Mouse (Mus musculus) limb, embryonic 11.5 days (tissue): Measurements from ENCODE around the gene Rnf208. TPM values are rescaled to one million over a fixed set of nuclear protein-coding genes. Genes with fewer than 3 reads are reported as not detected.

Experiments
- ATAC-seq: fragments of 200-750 bp; cut with Nextera tagmentation; 2 replicates; pipeline ENCODE4 v1.8.0; 2017; ENCODE audit warnings: low read depth; ENCODE audit not compliant: insufficient number of reproducible peaks, low FRiP score, low TSS enrichment
- DNase-seq: peaks from one replicate; pipeline ENCODE4 v3.0.0-alpha.2; 2015; ENCODE audit warnings: low spot score
- H3K27ac ChIP-seq: fragments of 300-500 bp; sonication (generic); replicated peaks from 2 replicates; pipeline ENCODE4 v1.5.1; 2014; ENCODE audit warnings: low read depth, mild to moderate bottlenecking, low read length
- H3K27me3 ChIP-seq: fragments of 300-500 bp; sonication (generic); 2 replicates; pipeline ENCODE4 v1.6.1; 2014; ENCODE audit warnings: mild to moderate bottlenecking, low read length, mixed read lengths; ENCODE audit not compliant: control insufficient read depth, insufficient read depth
- H3K36me3 ChIP-seq: fragments of 300-500 bp; sonication (generic); 2 replicates; pipeline ENCODE4 v1.6.1; 2014; ENCODE audit warnings: mild to moderate bottlenecking, low read length, moderate library complexity, mixed read lengths; ENCODE audit not compliant: control insufficient read depth, insufficient read depth
- H3K4me1 ChIP-seq: fragments of 300-500 bp; sonication (generic); 2 replicates; pipeline ENCODE4 v1.6.1; 2014; ENCODE audit warnings: low read length, mixed read lengths; ENCODE audit not compliant: control insufficient read depth, insufficient read depth
- H3K4me2 ChIP-seq: fragments of 300-500 bp; sonication (generic); 2 replicates; pipeline ENCODE4 v1.6.1; 2014; ENCODE audit warnings: low read depth, mild to moderate bottlenecking, moderate library complexity; ENCODE audit not compliant: severe bottlenecking
- H3K4me3 ChIP-seq: fragments of 300-500 bp; sonication (generic); 2 replicates; pipeline ENCODE4 v1.5.1; 2014; ENCODE audit warnings: low read depth, low read length
- H3K9ac ChIP-seq: fragments of 300-500 bp; sonication (generic); 2 replicates; pipeline ENCODE4 v1.6.1; 2014; ENCODE audit warnings: mild to moderate bottlenecking, low read length
- H3K9me3 ChIP-seq: fragments of 300-500 bp; sonication (generic); 2 replicates; pipeline ENCODE4 v1.6.1; 2016; ENCODE audit warnings: low read length; ENCODE audit not compliant: control insufficient read depth
- WGBS: fragments of 180-500 bp; shearing (Covaris S2); extraction: QIAGEN DNeasy Blood & Tissue Kit; methylation state at CpG from one replicate; pipeline ENCODE4 v1.1.7; 2014; 5-methylcytosine and 5-hydroxymethylcytosine counted together
- polyA plus RNA-seq: library from polyadenylated mRNA; unstranded; fragments of >200 nt; fragmentation: Nextera tagmentation; extraction: Ambion mirVana; gene quantifications from 2 replicates; pipeline ENCODE4 v1.2.1, GENCODE M21; 2014

Gene Rnf208
- polyA plus RNA-seq, 1 experiment from 2014 or later: 8.8 TPM

GRCm38 (mm10) chr2:25227406-25227805, 14.6 kb upstream of the Rnf208 start:
- 89% methylated on average over 4 of the region's 4 CpGs for WGBS

GRCm38 (mm10) chr2:25228431-25228889, 13.6 kb upstream of the Rnf208 start:
- Histone ChIP-seq H3K4me2 (peak overlapping the region; percentile 26; the same call in 1 of the 2 replicates), H3K9me3 (no peaks in the 10 kb centered on the region), H3K27ac (no peak overlapping the region), H3K4me1 (peaks cover 5% of the 10 kb centered on the region), H3K4me3 (no peak overlapping the region), H3K9ac (no peak overlapping the region), H3K36me3 (no peaks in the 10 kb centered on the region), H3K27me3 (no peaks in the 10 kb centered on the region)
- DNase-seq: peak; percentile 83
- WGBS: 3% methylated on average over 7 of the region's 7 CpGs
- ATAC-seq: no peak

More at GRCm38 (mm10) chr2:25227406-25227805, 14.6 kb upstream of the Rnf208 start:
- Histone ChIP-seq H3K4me1 (peaks cover 8% of the 10 kb centered on the region), H3K4me2 (no peak overlapping the region), H3K27me3 (no peaks in the 10 kb centered on the region), H3K36me3 (no peaks in the 10 kb centered on the region), H3K27ac (no peak overlapping the region), H3K9me3 (no peaks in the 10 kb centered on the region), H3K4me3 (no peak overlapping the region), H3K9ac (0 out of 2 replicates have a peak overlapping the region, but pooled peaks have one; percentile 7)
- no peak for DNase-seq
- no peak for ATAC-seq

- no peak overlapping the region for H3K9ac ChIP-seq
- no peak overlapping the region for H3K27ac ChIP-seq
- no peak overlapping the region for H3K4me3 ChIP-seq
- H3K4me2 ChIP-seq: peak overlapping the region; percentile 26; the same call in 1 of the 2 replicates
- no peaks in the 10 kb centered on the region for H3K27me3 ChIP-seq
- H3K4me1 ChIP-seq: peaks cover 3% of the 10 kb centered on the region; the same call in 1 of the 2 replicates
- DNase-seq: no peak
- ATAC-seq: no peak
- no peaks in the 10 kb centered on the region for H3K9me3 ChIP-seq
- WGBS: 68% methylated on average over 6 of the region's 6 CpGs
- no peaks in the 10 kb centered on the region for H3K36me3 ChIP-seq
These were observed 13.0 kb upstream of the Rnf208 start for GRCm38 (mm10) chr2:25228995-25229530.

- WGBS: 86% methylated on average over 5 of the region's 5 CpGs
- H3K36me3 ChIP-seq: no peaks in the 10 kb centered on the region
These were observed 12.5 kb upstream of the Rnf208 start for GRCm38 (mm10) chr2:25229582-25229981.

GRCm38 (mm10) chr2:25230581-25230980, 11.5 kb upstream of the Rnf208 start:
- Histone ChIP-seq H3K4me1 (peaks cover 2% of the 10 kb centered on the region; the same call in 1 of the 2 replicates), H3K9ac (no peak overlapping the region), H3K9me3 (no peaks in the 10 kb centered on the region), H3K4me2 (no peak overlapping the region), H3K27ac (no peak overlapping the region), H3K27me3 (no peaks in the 10 kb centered on the region), H3K4me3 (no peak overlapping the region), H3K36me3 (no peaks in the 10 kb centered on the region)
- 89% methylated on average over 7 of the region's 7 CpGs for WGBS
- DNase-seq (no peak), ATAC-seq (no peak)

More at GRCm38 (mm10) chr2:25229582-25229981, 12.5 kb upstream of the Rnf208 start:
- peaks cover 3% of the 10 kb centered on the region; the same call in 1 of the 2 replicates for H3K4me1 ChIP-seq
- H3K9me3 ChIP-seq: no peaks in the 10 kb centered on the region
- H3K27me3 ChIP-seq: no peaks in the 10 kb centered on the region
- H3K27ac ChIP-seq: no peak overlapping the region
- no peak overlapping the region for H3K4me3 ChIP-seq
- no peak overlapping the region for H3K4me2 ChIP-seq
- DNase-seq: no peak
- H3K9ac ChIP-seq: no peak overlapping the region
- no peak for ATAC-seq

GRCm38 (mm10) chr2:25231038-25231437, 11.0 kb upstream of the Rnf208 start:
- DNase-seq (no peak), ATAC-seq (no peak)
- Histone ChIP-seq H3K27me3 (no peaks in the 10 kb centered on the region), H3K36me3 (no peaks in the 10 kb centered on the region), H3K4me1 (no peaks in the 10 kb centered on the region), H3K9me3 (no peaks in the 10 kb centered on the region), H3K9ac (no peak overlapping the region), H3K4me2 (no peak overlapping the region), H3K4me3 (no peak overlapping the region), H3K27ac (no peak overlapping the region)
- 57% methylated on average over 12 of the region's 12 CpGs for WGBS

GRCm38 (mm10) chr2:25233421-25233820, 8.6 kb upstream of the Rnf208 start:
- 74% methylated on average over 4 of the region's 4 CpGs for WGBS
- H3K9ac ChIP-seq: no peak overlapping the region
- ATAC-seq (no peak), DNase-seq (no peak)
- no peaks in the 10 kb centered on the region for H3K9me3 ChIP-seq
- H3K27me3 ChIP-seq: no peaks in the 10 kb centered on the region
- no peak overlapping the region for H3K27ac ChIP-seq
- no peaks in the 10 kb centered on the region for H3K36me3 ChIP-seq
- no peak overlapping the region for H3K4me2 ChIP-seq
- no peak overlapping the region for H3K4me3 ChIP-seq
- no peaks in the 10 kb centered on the region for H3K4me1 ChIP-seq

- DNase-seq: no peak
- H3K9me3 ChIP-seq: no peaks in the 10 kb centered on the region
- no peak within 1 kb of the TSS for H3K4me3 ChIP-seq
- no peak within 1 kb of the TSS for H3K4me2 ChIP-seq
- no peak for ATAC-seq
- no peaks in the 10 kb centered on the region for H3K36me3 ChIP-seq
- H3K9ac ChIP-seq: no peak within 1 kb of the TSS
- peaks cover under 1% of the 10 kb centered on the region; the same call in 1 of the 2 replicates for H3K27me3 ChIP-seq
- 94% methylated on average over 3 of the region's 3 CpGs for WGBS
- H3K4me1 ChIP-seq: no peaks in the 10 kb centered on the region
- no peak within 1 kb of the TSS for H3K27ac ChIP-seq
These were observed 8.0 kb upstream of the Rnf208 start, which contains the start of gene Slc34a3 for GRCm38 (mm10) chr2:25234050-25234449. Gene Slc34a3, minus strand, starts transcription at chr2:25234364.
